Mouse (Mus musculus) cerebellum, postnatal 14 days (tissue): ENCODE results near the gene Cd28.
"Not testable (repeated sequence)": the region's sequence is repeated elsewhere in the genome, so short reads cannot be mapped to it uniquely, and the experiment has no call there.

ENCODE experiments used
- DNase-seq, 2 experiments: peaks; one replicate each; pipeline ENCODE4 v3.0.0; 2021; ENCODE audit warnings: mixed read lengths in 2 of 2

The Cd28 gene

DNA sequence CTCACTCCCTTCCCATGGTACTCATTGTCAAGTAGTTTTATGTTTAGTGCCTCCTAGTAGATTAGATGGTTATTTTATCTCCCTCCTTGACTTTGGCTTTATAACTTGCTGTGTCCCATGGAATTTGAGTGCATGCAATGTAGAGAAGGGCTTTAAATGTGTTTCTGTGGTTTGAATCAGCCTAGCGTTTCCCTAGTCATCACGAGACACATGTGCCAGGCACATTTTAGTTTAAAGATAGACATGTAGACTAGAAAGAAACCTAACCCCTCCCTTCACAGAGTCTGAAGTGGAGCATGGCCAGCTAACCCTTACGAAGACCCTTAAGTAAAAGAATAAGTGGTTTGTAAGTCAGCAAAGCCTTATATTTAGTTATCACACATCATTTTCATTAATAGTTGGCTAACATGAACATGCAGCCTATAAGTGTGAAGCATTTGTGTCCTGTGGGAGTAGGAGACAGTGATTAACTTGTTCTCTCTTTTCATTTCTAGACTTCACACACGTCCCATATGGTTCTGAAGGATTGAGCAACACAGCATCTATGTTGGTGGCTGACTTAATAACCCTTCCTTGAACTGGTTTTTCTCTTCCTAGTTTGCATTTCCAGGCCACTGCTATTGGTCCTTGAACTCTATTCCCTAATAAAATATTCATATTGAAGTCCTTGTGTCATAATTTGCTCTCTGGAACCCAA is 86.7 kb downstream of the Cd28 start:
- no peak for DNase-seq

- DNase-seq: peak in 1 of 2 experiments; percentile 4
Measured at GRCm38 (mm10) chr1:60803825-60804696, 87.5 kb downstream of the Cd28 start.

DNA sequence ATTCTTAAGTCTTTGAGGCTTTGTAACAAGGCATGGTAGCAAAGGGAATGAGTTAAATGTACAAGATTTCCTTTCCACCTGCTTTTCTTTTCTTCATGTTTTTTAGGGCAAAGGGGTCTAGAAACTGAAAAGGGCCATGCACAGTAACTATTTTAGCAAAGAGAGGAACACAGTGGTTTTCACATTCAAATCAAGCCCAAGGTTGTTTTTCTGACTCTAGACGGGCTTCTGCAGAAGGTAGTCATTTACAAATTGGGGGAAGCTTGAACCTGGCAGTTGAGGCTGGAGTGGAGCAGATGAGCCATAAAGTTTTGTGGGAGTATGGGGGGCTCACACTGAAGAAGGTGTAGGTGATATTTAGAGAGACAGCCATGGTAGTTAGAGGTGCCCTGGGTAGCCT is 88.6 kb downstream of the Cd28 start:
- DNase-seq: no peak

DNA sequence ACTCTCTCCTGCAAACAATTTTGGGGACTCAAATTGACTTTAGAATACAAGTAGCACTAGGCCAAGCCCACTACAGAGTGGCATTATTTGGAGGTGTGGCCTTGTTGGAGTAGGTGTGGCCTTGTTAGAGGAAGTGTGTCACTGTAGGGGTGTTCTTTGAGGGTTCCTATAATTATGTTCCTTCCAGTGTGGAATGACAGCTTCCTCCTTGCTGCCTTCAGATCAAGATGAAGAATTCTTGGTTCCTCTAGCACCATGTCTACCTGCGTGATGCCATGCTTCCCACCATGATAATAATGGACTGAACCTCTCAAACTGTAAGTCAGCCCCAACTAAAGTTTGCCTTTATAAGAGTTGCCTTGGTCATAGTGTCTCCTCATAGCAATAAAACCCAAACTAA is 91.1 kb downstream of the Cd28 start:
- DNase-seq: no peak

- DNase-seq: no peak
Measured at GRCm38 (mm10) chr1:60808466-60808865, 91.9 kb downstream of the Cd28 start.

DNA sequence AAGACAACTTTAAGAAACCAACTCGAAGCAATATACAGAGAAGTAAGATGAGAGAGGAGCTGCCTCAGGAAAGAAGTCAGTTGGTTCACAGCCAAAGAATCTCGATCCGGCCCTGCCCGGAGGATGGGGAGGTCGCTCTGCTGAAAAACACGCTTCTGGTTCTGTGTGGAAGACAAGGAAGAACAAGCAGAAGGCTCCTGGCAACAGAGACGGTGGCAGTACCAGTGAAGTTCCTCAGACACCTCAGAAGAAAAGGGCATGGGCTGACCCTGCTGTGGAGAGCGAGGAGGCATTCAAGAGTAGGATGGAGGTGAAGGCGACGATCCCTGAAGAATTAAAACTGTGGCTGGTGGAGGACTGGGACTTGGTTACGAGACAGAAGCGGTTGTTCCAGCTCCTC is 92.6 kb downstream of the Cd28 start:
- DNase-seq: peak; percentile 16 to 23

GRCm38 (mm10) chr1:60810821-60811220 is 94.2 kb downstream of the Cd28 start:
- DNase-seq: no peak

GRCm38 (mm10) chr1:60811998-60812397 is 95.4 kb downstream of the Cd28 start:
- DNase-seq: no peak

- no peak for DNase-seq
Measured at GRCm38 (mm10) chr1:60813411-60813810, 96.8 kb downstream of the Cd28 start.

- DNase-seq: no peak
Measured at GRCm38 (mm10) chr1:60815912-60816311, 99.3 kb downstream of the Cd28 start.

GRCm38 (mm10) chr1:60818491-60818890 is 101.9 kb downstream of the Cd28 start:
- DNase-seq: not testable (repeated sequence)

- DNase-seq: no peak
Measured at GRCm38 (mm10) chr1:60819993-60820392, 103.4 kb downstream of the Cd28 start.

DNA sequence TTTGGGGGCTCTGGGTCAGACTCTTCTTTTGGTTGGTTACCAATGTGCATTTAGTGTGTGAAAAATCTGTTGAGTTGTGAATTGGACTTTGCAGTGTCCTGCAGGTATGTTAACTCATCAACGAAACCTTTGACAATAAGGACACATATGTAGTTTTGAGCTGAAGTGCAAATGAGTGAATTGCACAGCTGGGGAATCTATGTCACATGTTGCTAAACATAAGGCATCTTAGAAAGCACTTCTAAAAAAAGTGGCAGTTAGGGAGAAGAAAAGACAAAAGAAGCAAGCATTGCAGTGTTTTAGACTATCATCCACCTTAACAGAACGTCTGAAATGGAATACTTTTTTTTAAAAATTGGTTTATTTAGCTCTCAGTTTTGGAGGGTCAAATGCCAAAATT is 104.4 kb downstream of the Cd28 start:
- DNase-seq: no peak

- DNase-seq: no peak
Measured at GRCm38 (mm10) chr1:60821590-60821989, 105.0 kb downstream of the Cd28 start.
